Mouse (Mus musculus) mouse trophoblast stem cell (cell line): Measurements from ENCODE around the gene Olfr71.

Experiments
- in situ Hi-C, 2 experiments: fragments of 300-500 bp; cut with MseI, MboI; formaldehyde crosslinking; loops; 2 replicates in 1 of 2; 3 replicates in 1 of 2; pipeline ENCODE4 v1.15.1; 2025

Gene Olfr71

DNA sequence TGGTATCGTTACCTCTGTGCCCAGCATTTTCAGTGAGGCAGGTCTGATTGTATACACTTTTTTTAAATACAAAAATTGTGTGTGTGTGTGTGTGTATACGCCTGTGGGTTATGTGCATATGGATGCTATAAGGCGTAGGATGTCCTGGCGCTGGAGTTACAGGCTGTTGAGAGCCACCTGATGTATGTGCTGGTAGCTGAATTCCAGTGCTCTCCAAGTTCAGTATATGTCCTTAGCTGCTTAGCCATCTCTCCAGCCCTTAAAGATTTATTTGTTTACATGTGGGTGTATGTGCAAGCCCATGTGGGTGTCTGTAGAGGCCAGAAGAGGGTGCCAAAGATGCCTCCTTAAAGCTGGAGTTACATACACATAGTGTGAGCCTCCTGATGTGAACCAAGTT, 52.9 kb downstream of the Olfr71 start:
- in situ Hi-C loops: no loop called here

DNA sequence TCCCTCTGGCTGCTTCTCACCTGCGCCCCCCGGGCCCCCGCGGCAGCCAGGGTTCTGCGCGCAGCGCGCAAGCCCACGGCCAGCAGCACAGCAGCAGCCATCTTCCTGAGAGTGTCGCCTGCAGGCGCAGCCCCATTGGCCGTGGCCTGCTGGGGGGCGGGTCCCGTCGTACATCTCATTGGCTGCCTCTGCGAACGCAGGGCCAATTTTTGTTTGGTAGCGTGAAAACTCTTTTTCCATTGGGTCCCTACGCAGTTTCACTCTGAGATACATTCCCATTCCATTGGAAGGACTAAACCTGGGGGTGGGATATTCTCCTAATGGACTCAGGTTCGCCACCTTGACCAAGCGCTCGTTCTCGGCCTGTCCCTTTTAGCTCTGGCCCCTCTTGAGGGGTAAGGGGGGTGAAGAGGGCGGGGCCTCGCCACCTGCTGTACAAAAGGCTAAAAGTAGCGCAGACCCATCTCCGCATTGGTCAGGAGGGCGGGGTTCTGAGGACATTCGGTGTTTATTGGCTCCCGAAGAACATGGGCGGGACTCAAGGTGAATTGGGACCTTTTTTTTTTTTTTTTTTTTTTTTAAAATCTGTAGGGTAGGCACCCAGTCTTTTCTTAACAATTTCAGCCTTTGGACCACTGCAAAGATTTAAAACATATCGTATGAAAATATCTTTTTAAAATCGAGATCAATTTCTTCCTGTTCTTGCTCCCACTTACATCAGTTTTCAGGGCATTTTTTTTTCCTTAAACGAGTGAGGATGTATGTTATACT, 53.5 kb downstream of the Olfr71 start, which contains the start of gene Hint2:
Hint2 (minus strand) TSS at position 128 of the 771 bp plus-strand sequence.
- in situ Hi-C loops: no loop called here

GRCm38 (mm10) chr4:43655656-43656338, 54.3 kb downstream of the Olfr71 start:
- in situ Hi-C loops: no loop called here
